Mouse (Mus musculus) embryonic stem cell, embryonic (primary cell): Measurements from ENCODE around the gene Nr3c2.

Experiments
- CTCF ChIA-PET, 4 experiments: fragments of 300-600 bp in 2 of 4; fragments of 350-600 bp in 2 of 4; sonication (Branson Sonifier 250); formaldehyde crosslinking; loops; one replicate each; lab custom pipeline; 2022; ENCODE audit warnings: inconsistent platforms in 2 of 4; lab: Charles Lee
- POLR2A ChIA-PET, 4 experiments: fragments of 300-600 bp in 2 of 4; fragments of 350-600 bp in 2 of 4; sonication (Branson Sonifier 250); formaldehyde crosslinking; loops; one replicate each; lab custom pipeline; 2022; ENCODE audit warnings: antibody characterized with exemption in 4 of 4, inconsistent platforms in 1 of 4; lab: Charles Lee

The Nr3c2 gene

DNA sequence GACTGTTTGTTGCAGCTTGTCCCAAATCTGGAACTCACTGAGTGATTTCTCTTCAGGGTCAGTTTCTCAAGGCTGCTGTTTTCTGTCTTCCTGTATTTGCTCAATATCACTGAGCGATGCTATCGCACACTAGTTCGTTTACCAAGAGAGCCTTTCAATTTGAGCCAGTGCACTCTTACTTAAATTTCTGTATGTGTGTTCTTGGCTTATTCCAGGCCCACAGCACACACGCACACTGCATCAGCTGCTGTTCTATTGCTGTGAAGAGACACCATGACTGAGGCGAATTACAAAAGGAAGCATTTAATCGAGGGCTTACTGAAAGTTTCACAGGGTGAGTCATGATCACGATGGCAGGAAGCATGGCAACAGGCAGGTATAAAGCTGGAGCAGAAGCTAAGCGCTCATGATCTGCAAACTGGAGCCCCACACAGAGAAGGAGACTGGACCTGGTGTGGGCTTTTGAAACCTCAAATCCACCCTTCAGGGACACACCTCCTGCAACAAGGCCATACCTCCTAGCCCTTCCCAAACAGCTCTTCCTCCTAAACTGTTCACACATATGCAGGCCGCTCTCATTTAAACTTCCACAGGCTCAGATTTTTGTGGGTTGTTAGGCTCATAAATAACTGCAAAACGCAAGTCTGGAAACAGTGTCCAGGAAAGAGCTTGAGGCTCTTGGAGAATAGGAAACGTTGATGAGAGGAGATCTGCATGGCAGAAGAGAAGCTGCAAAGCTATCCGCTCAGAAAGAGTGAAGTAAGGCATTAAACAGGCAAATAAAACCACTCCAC, 363.2 kb downstream of the Nr3c2 start:
- POLR2A ChIA-PET, result interaction anchor here in 1 of 4 experiments (1.6 kb wide), 1 partner anchor 8 kb away, joined by 3 read pairs; no protein-coding TSS in a partner anchor
- CTCF ChIA-PET, result no interaction called here

DNA sequence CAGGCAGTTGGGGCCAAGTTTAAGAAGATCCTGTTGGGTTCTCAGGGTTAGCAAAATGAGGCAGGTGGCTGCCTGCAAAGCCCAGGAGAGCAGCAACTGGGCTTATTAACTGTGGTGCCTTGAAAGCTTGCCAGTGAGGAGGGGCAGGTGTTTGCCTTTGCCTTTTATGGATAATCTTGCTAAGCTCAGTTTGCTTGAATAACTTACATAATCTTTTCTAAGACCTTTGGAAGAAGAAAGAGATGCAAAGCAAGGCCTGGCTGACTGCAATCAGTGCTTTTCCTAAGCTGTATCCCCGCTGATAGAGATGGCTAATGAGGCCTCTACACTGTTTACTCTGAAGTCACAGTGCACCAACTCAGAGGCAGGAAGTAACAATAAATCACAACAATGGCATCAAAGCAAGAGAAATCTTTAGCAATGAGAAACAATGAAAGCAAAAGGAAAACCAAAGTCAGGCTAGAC, 368.7 kb downstream of the Nr3c2 start:
- CTCF ChIA-PET, result no interaction called here
- POLR2A ChIA-PET, result no interaction called here

DNA sequence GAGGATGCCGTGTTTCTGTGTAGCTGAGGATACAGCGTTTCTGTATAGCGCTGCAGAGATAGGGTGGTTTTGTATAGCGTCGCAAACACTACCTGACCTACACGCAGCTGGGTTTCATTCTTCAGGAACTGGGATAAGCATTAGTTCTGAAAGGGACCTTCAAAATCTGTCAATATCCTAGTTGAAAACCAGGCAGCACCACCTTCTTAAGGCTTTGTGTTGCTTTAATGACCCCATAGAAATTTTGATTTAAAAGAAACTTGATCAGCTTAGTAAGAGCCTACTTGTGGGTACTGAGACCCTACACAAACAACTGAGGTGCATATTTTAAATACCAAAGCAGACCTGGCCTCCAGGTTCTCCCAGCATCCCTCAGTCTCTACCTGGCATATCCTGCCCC, 372.9 kb downstream of the Nr3c2 start:
- CTCF ChIA-PET, result no interaction called here
- POLR2A ChIA-PET, result interaction anchor here in 1 of 4 experiments (0.6 kb wide), 1 partner anchor 54 kb away, joined by 3 read pairs; no protein-coding TSS in a partner anchor

DNA sequence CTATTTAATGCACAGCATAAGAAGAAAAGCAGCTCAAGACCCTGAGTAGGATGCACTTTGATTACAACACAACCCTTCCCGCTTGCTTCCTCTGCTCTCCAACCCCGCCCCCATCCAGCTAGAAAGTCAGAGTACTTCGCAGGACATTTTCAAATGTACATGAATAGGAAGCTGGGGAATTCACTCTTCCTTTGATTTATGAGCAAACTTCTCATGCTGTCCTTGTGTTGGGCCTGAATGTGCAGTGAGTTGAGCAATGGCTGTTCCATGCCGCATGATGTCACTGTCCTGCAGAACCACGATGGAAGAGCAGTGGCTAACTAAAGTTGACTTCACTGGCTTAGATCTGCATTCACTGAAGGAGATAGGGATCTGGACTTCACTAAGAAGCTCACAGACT, 376.3 kb downstream of the Nr3c2 start:
- ChIA-PET CTCF (no interaction called here), POLR2A (interaction anchor here in 1 of 4 experiments (0.7 to 1.1 kb wide), 2 partner anchors 18 to 758 kb away, joined by 3 read pairs; no protein-coding TSS in a partner anchor)

DNA sequence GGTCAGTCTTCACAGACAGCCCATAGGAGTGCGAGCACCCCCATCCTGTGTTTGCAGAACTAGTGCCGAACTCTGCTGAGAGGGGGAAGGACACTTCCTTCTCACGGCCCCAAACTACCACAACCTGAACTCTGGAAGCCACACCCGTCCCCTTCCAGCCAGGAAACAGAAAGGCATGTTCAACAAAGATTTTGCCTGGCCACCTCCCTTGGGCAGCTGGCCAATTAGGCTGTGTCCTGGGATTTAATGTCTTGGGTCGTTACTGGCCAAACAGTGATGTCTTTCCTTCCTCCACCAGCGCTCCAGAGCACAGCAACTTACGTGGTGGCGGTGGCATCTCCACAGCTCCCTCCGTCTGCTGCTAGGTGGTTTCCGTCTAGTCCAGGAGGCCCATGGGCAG, 377.6 kb downstream of the Nr3c2 start:
- ChIA-PET POLR2A (no interaction called here), CTCF (no interaction called here)

DNA sequence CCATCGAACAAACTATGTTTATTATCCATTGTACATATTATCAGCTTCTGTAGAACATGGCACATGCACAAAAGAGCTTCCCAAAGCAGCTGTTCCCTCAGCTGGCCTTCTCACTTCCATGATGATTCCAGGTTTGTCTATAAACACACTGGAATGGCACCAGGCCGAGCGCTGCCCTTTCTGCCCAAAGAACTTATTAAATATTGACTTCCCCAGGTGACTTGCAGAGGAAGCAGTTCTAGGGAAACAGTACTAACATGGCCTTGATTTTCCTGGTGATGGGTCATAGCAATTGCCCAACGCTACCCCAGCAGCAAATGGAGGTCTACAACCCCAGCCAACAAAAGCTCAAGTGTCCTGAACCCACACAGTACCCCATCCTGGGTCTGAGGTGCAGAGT, 379.0 kb downstream of the Nr3c2 start:
- POLR2A ChIA-PET, result no interaction called here
- CTCF ChIA-PET, result no interaction called here

DNA sequence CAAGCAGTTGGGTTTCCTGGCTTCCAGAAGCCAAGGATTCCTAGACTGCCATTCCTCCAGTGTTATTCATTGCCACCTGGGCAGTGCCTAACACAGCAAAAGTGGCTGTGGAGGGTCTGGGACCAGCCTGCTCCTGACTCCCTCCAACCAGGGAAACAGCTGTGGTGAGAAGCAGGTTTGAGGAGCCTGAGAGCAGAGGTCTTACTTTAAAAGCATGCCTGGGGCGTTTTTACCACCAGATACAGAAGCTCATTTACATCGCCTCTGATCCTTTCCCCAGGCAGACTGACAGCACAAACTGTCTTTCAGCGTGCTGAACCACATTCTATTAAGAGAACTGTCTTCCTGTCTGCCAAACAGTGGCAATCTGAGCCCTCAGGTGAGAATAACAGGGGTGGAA, 380.7 kb downstream of the Nr3c2 start:
- POLR2A ChIA-PET, result interaction anchor here in 1 of 4 experiments (1.0 kb wide), 1 partner anchor 99 kb away, joined by 3 read pairs; no protein-coding TSS in a partner anchor
- CTCF ChIA-PET, result no interaction called here

DNA sequence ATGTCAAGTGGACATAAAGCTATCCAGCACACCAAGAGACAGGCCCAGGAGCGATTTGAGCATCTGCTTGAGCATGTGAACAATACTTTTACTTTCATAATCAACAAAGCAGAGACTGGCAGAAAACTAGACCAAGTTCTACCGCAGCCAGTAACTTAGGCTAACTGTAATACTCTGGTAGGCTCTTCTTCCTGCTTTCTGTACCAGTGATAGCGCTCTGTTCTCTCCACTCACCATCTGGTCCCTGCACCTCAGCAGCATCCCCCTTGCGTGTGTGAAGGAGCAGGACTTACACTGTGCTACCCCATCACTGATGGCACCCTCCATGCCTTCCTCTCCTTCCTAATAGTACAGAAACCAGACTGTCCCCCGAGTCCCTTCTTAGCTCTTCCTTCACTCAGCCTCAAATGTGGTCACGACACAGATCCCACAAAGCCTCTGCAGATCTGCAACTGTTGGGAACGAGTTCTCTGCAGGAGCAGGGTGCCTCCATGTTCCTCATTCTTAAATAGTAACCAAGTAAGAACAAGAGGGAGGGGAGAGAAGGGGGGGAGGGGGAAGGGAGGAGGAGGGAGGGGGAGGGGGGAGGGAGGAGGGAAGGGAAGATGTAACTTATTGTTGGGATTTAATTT, 383.5 kb downstream of the Nr3c2 start:
- POLR2A ChIA-PET, result no interaction called here
- CTCF ChIA-PET, result interaction anchor here in 1 of 4 experiments (0.6 kb wide), 1 partner anchor 134 kb away, joined by 4 read pairs; no protein-coding TSS in a partner anchor

DNA sequence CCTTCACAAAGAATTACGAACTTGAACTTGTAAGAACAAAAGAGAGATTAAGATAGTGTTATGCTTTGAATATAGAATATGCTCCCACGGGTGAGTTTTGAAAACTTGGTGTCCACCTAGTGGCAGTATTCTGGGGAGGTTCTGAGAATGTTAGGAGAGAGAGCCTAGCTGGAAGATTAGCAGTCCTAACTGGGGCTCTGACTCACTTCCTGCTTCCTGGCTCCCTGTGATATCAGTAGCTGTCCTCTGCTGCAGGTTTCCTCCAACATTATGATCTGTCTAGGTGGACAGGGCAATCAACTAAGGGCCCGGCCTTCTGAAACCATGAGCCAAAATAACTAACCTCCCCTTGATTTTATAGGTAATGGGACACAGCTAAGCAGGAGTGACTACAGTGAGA, 385.2 kb downstream of the Nr3c2 start:
- ChIA-PET CTCF (interaction anchor here in 2 of 4 experiments (0.6 to 1.6 kb wide), 2 partner anchors 130 to 365 kb away, joined by 3 to 4 read pairs; no protein-coding TSS in a partner anchor), POLR2A (no interaction called here)

DNA sequence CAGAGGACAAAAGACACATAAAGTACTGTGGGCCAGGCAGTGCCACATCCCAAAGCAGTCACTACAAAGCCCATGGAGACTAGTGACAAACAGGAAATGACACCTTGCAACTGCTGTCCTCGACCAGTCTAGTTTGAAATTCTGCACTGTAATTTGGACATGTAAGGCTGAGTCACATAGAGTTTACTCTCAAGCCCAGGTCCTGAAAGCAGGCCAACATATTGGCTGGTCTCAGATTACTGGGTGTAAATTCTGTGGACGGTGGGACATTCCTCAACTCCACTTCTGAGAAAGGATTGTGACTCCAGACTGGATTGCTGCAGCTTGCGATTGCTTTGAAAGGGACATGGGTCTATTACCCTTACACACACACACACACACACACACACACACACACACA, 388.8 kb downstream of the Nr3c2 start:
- ChIA-PET CTCF (no interaction called here), POLR2A (no interaction called here)

DNA sequence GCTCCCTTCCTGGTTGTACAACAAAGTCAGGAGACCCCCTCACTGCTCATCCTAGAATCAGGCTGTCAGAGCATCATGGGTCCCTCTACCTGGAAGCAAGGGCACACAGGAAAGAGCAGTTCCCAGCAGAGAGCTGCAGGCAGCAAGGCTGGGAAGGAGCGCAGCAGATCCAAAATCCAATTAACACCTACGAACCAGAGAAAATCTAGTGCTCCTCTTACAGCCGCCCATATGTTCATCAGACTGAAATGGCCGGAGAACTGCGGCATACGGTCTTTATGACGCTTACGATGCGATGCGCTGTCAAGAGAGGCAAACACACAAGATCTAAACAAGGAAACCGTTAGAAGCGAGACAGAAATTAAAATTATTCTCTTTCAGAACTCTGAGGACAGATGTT, 389.2 kb downstream of the Nr3c2 start:
- ChIA-PET CTCF (interaction anchor here in 1 of 4 experiments (0.5 kb wide), 1 partner anchor 118 kb away, joined by 3 read pairs; no protein-coding TSS in a partner anchor), POLR2A (no interaction called here)

DNA sequence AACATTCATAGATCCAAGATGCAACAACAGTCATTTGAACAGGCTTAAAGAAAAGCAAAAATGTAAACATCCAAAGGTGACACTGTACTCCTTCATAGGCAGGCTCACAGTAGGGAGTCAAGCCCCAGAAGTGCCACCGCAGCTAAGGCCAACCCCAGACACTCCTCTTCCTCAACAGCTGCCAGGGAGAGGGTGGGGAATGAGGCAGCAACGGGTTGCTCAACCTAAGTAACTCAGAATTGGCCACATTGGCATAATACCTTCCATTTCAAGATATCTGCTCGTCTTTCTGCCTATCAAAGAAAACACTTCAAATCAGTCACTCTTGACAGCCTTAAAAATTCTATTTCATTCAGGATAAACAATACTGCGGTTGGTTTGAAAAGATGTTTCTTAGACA, 392.9 kb downstream of the Nr3c2 start:
- POLR2A ChIA-PET, result no interaction called here
- CTCF ChIA-PET, result no interaction called here

DNA sequence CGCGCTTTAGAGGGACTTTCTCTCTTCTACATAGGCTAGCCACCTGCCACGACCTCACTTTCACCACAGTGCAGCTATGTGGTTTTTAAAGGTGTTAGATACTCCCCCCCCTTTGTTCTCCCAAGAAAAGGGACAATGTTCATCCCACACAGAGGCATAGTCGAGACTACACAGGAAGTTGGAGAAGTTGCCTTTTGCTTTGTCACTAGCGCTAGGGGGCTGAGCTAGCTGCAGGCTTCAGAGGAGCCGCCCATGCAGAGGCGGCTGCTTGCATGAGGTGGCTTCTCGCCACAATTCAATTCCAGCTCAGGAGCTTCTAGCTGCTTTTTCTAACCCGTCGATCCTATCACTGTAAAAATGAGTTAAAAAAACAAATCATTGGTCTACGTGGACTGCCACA, 393.4 kb downstream of the Nr3c2 start:
- POLR2A ChIA-PET, result no interaction called here
- CTCF ChIA-PET, result no interaction called here

DNA sequence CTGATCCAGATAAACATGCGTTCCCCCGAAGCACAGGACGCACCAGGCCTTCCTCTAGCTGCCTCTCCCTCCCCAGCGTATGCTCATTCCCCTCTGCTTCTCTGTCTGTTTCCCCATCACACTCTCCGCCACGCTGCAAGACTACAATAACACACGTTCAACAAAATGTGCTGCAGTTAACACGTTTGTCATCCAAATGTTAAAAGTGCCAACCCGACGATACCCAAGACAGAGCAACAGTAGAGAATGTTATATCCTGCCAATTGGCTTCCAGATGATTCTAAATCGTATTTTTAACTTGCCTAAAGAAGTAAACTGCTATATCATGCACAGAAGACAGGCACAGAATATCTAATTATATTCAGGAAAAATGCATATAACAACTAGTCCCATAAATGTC, 395.4 kb downstream of the Nr3c2 start:
- ChIA-PET CTCF (no interaction called here), POLR2A (interaction anchor here in 1 of 4 experiments (0.6 kb wide), 1 partner anchor 1202 kb away, joined by 4 read pairs; no protein-coding TSS in a partner anchor)
